Mouse (Mus musculus): Measurements from ENCODE around the gene Tmed10. TPM values are rescaled to one million over a fixed set of nuclear protein-coding genes. Genes with fewer than 3 reads are reported as not detected.

The Tmed10 gene
- polyA plus RNA-seq, 1 experiment from 2014 or later, result 212 TPM

GRCm38 (mm10) chr12:85344252-85344651, 30.4 kb downstream of the Tmed10 start:
- H3K36me3 ChIP-seq (ENCODE audit: control insufficient read depth, insufficient read depth, low read length), result peaks cover 32% of the 10 kb centered on the region
- no peak overlapping the region for H3K9ac ChIP-seq (ENCODE audit: low read length)
- H3K4me1 ChIP-seq (ENCODE audit: control insufficient read depth, insufficient read depth, low read length), result no peaks in the 10 kb centered on the region
- H3K4me2 ChIP-seq (ENCODE audit: low read length), result no peak overlapping the region
- WGBS, result 84% methylated on average over 7 of the region's 7 CpGs
- H3K4me3 ChIP-seq (ENCODE audit: low read depth, low read length), result no peak overlapping the region
- ATAC-seq, result no peak
- no peaks in the 10 kb centered on the region for H3K9me3 ChIP-seq (replicated peaks; ENCODE audit: control insufficient read depth, low read length)
- DNase-seq (ENCODE audit: low spot score), result no peak
- H3K27ac ChIP-seq (ENCODE audit: low read depth, low read length), result no peak overlapping the region
- no peaks in the 10 kb centered on the region for H3K27me3 ChIP-seq (replicated peaks; ENCODE audit: control insufficient read depth, insufficient read depth, low read length)

GRCm38 (mm10) chr12:85342310-85342709, 32.3 kb downstream of the Tmed10 start:
- no peak overlapping the region for H3K9ac ChIP-seq (ENCODE audit: low read length)
- no peak overlapping the region for H3K27ac ChIP-seq (ENCODE audit: low read depth, low read length)
- H3K4me3 ChIP-seq (ENCODE audit: low read depth, low read length), result no peak overlapping the region
- H3K4me2 ChIP-seq (ENCODE audit: low read length), result no peak overlapping the region
- H3K4me1 ChIP-seq (ENCODE audit: control insufficient read depth, insufficient read depth, low read length), result peaks cover 8% of the 10 kb centered on the region
- no peaks in the 10 kb centered on the region for H3K9me3 ChIP-seq (replicated peaks; ENCODE audit: control insufficient read depth, low read length)
- H3K36me3 ChIP-seq (ENCODE audit: control insufficient read depth, insufficient read depth, low read length), result peaks cover 22% of the 10 kb centered on the region
- WGBS, result 88% methylated on average over 3 of the region's 4 CpGs
- ATAC-seq (no peak), DNase-seq (ENCODE audit: low spot score) (no peak)
- H3K27me3 ChIP-seq (replicated peaks; ENCODE audit: control insufficient read depth, insufficient read depth, low read length), result no peaks in the 10 kb centered on the region

DNA sequence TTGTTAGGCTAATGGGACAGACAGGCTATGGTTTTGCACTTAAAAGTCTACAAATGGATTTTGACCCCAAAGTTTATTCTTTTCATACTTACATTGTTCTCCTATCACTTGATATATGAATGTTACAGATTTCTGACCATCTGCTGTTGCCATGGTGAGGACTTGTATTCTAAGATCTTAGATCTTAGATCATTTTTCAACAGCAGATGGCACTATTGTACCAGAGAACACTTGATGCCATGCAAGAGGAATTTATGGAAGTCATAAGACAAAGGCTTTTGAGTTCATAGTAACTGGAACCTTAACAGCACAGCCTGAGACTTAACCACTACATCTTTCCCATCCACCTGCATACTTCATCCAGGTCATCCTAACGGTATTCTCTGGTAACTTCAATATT, 33.5 kb downstream of the Tmed10 start:
- no peaks in the 10 kb centered on the region for H3K27me3 ChIP-seq (replicated peaks; ENCODE audit: control insufficient read depth, insufficient read depth, low read length)
- no peak overlapping the region for H3K4me2 ChIP-seq (ENCODE audit: low read length)
- peak overlapping the region; percentile 9; the same call in 1 of the 2 replicates for H3K27ac ChIP-seq (ENCODE audit: low read depth, low read length)
- peaks cover 8% of the 10 kb centered on the region for H3K4me1 ChIP-seq (ENCODE audit: control insufficient read depth, insufficient read depth, low read length)
- no peak overlapping the region for H3K9ac ChIP-seq (ENCODE audit: low read length)
- H3K36me3 ChIP-seq (ENCODE audit: control insufficient read depth, insufficient read depth, low read length), result peaks cover 24% of the 10 kb centered on the region
- 69% methylated on average over 1 of the region's 1 CpGs for WGBS
- ATAC-seq (peak; percentile 27; the same call in 1 of the 2 replicates), DNase-seq (ENCODE audit: low spot score) (peak; percentile 94)
- H3K4me3 ChIP-seq (ENCODE audit: low read depth, low read length), result no peak overlapping the region
- no peaks in the 10 kb centered on the region for H3K9me3 ChIP-seq (replicated peaks; ENCODE audit: control insufficient read depth, low read length)

GRCm38 (mm10) chr12:85339947-85340346, 34.7 kb downstream of the Tmed10 start:
- 47% methylated on average over 4 of the region's 4 CpGs for WGBS
- Histone ChIP-seq H3K4me3 (ENCODE audit: low read depth, low read length) (no peak overlapping the region), H3K9me3 (replicated peaks; ENCODE audit: control insufficient read depth, low read length) (no peaks in the 10 kb centered on the region), H3K27me3 (replicated peaks; ENCODE audit: control insufficient read depth, insufficient read depth, low read length) (no peaks in the 10 kb centered on the region), H3K27ac (ENCODE audit: low read depth, low read length) (no peak overlapping the region), H3K9ac (ENCODE audit: low read length) (no peak overlapping the region), H3K4me1 (ENCODE audit: control insufficient read depth, insufficient read depth, low read length) (peaks cover 8% of the 10 kb centered on the region), H3K36me3 (ENCODE audit: control insufficient read depth, insufficient read depth, low read length) (peaks cover 28% of the 10 kb centered on the region), H3K4me2 (ENCODE audit: low read length) (peak overlapping the region; percentile 73)
- DNase-seq (ENCODE audit: low spot score) (no peak), ATAC-seq (no peak)

GRCm38 (mm10) chr12:85339243-85339729, 35.4 kb downstream of the Tmed10 start, which contains the start of gene Nek9:
TSS of gene Nek9 (minus strand) at chr12:85339362.
- under 1% methylated on average over 36 of the region's 36 CpGs for WGBS
- Histone ChIP-seq H3K4me2 (ENCODE audit: low read length) (peak within 1 kb of the TSS; percentile 73), H3K9me3 (replicated peaks; ENCODE audit: control insufficient read depth, low read length) (no peaks in the 10 kb centered on the region), H3K27me3 (replicated peaks; ENCODE audit: control insufficient read depth, insufficient read depth, low read length) (no peaks in the 10 kb centered on the region), H3K27ac (ENCODE audit: low read depth, low read length) (peak within 1 kb of the TSS; percentile 66), H3K4me3 (ENCODE audit: low read depth, low read length) (peak within 1 kb of the TSS; percentile 96), H3K4me1 (ENCODE audit: control insufficient read depth, insufficient read depth, low read length) (peaks cover 8% of the 10 kb centered on the region), H3K9ac (ENCODE audit: low read length) (peak within 1 kb of the TSS; percentile 96), H3K36me3 (ENCODE audit: control insufficient read depth, insufficient read depth, low read length) (peaks cover 31% of the 10 kb centered on the region)
- DNase-seq (ENCODE audit: low spot score) (peak; percentile 96), ATAC-seq (peak; percentile 89)

GRCm38 (mm10) chr12:85338815-85339214, 35.8 kb downstream of the Tmed10 start:
- DNase-seq (ENCODE audit: low spot score) (no peak), ATAC-seq (peak; percentile 73)
- Histone ChIP-seq H3K27ac (ENCODE audit: low read depth, low read length) (peak overlapping the region; percentile 66), H3K9ac (ENCODE audit: low read length) (peak overlapping the region; percentile 96), H3K36me3 (ENCODE audit: control insufficient read depth, insufficient read depth, low read length) (peaks cover 33% of the 10 kb centered on the region), H3K9me3 (replicated peaks; ENCODE audit: control insufficient read depth, low read length) (no peaks in the 10 kb centered on the region), H3K4me1 (ENCODE audit: control insufficient read depth, insufficient read depth, low read length) (peaks cover 8% of the 10 kb centered on the region), H3K27me3 (replicated peaks; ENCODE audit: control insufficient read depth, insufficient read depth, low read length) (no peaks in the 10 kb centered on the region), H3K4me3 (ENCODE audit: low read depth, low read length) (peak overlapping the region; percentile 96), H3K4me2 (ENCODE audit: low read length) (peak overlapping the region; percentile 73)
- WGBS, result 0% methylated on average over 36 of the region's 42 CpGs

GRCm38 (mm10) chr12:85337567-85338311, 36.9 kb downstream of the Tmed10 start:
- no peak overlapping the region for H3K4me3 ChIP-seq (ENCODE audit: low read depth, low read length)
- H3K27me3 ChIP-seq (replicated peaks; ENCODE audit: control insufficient read depth, insufficient read depth, low read length), result no peaks in the 10 kb centered on the region
- WGBS, result 88% methylated on average over 6 of the region's 6 CpGs
- ATAC-seq (no peak), DNase-seq (ENCODE audit: low spot score) (no peak)
- no peak overlapping the region for H3K9ac ChIP-seq (ENCODE audit: low read length)
- peaks cover 39% of the 10 kb centered on the region for H3K36me3 ChIP-seq (ENCODE audit: control insufficient read depth, insufficient read depth, low read length)
- H3K4me2 ChIP-seq (ENCODE audit: low read length), result peak overlapping the region; percentile 73
- no peak overlapping the region for H3K27ac ChIP-seq (ENCODE audit: low read depth, low read length)
- no peaks in the 10 kb centered on the region for H3K9me3 ChIP-seq (replicated peaks; ENCODE audit: control insufficient read depth, low read length)
- peaks cover 8% of the 10 kb centered on the region for H3K4me1 ChIP-seq (ENCODE audit: control insufficient read depth, insufficient read depth, low read length)

DNA sequence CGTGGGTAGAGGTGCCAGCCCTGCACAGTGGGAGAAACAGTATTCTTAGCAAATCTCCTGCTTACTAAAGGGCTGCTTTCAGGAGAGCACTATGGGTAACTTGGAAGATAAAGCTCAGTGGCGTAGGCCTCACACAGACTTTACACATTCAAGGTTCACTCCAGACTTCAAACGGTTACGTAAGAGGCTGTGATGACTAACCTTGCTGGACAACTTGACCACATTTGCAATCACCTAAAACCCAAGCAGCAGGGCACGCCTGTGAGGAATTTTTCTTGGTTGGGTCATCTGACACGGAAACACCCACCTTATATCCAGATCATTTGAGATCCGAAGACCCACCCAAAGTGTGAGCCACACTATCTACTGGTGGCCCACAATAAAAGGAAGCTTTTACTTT, 44.5 kb downstream of the Tmed10 start:
- Histone ChIP-seq H3K9me3 (replicated peaks; ENCODE audit: control insufficient read depth, low read length) (no peaks in the 10 kb centered on the region), H3K36me3 (ENCODE audit: control insufficient read depth, insufficient read depth, low read length) (peaks cover 86% of the 10 kb centered on the region), H3K4me1 (ENCODE audit: control insufficient read depth, insufficient read depth, low read length) (no peaks in the 10 kb centered on the region), H3K4me2 (ENCODE audit: low read length) (no peak overlapping the region), H3K27ac (ENCODE audit: low read depth, low read length) (no peak overlapping the region), H3K27me3 (replicated peaks; ENCODE audit: control insufficient read depth, insufficient read depth, low read length) (no peaks in the 10 kb centered on the region), H3K4me3 (ENCODE audit: low read depth, low read length) (no peak overlapping the region), H3K9ac (ENCODE audit: low read length) (no peak overlapping the region)
- DNase-seq (ENCODE audit: low spot score) (no peak), ATAC-seq (no peak)
- 90% methylated on average over 7 of the region's 7 CpGs for WGBS

GRCm38 (mm10) chr12:85308651-85309050, 66.0 kb downstream of the Tmed10 start:
- Histone ChIP-seq H3K9me3 (replicated peaks; ENCODE audit: control insufficient read depth, low read length) (no peaks in the 10 kb centered on the region), H3K4me3 (ENCODE audit: low read depth, low read length) (no peak overlapping the region), H3K27ac (ENCODE audit: low read depth, low read length) (no peak overlapping the region), H3K4me2 (ENCODE audit: low read length) (no peak overlapping the region), H3K27me3 (replicated peaks; ENCODE audit: control insufficient read depth, insufficient read depth, low read length) (no peaks in the 10 kb centered on the region), H3K9ac (ENCODE audit: low read length) (no peak overlapping the region), H3K36me3 (ENCODE audit: control insufficient read depth, insufficient read depth, low read length) (peaks cover 99% of the 10 kb centered on the region), H3K4me1 (ENCODE audit: control insufficient read depth, insufficient read depth, low read length) (no peaks in the 10 kb centered on the region)
- DNase-seq (ENCODE audit: low spot score) (no peak), ATAC-seq (no peak)
- WGBS, result 57% methylated on average over 3 of the region's 3 CpGs
